Mouse (Mus musculus): ENCODE data around the gene Agmat. TPM values are rescaled to one million over a fixed set of nuclear protein-coding genes. Genes with fewer than 3 reads are reported as not detected.

Agmat gene
- polyA plus RNA-seq, 1 experiment from 2014 or later: not detected

GRCm38 (mm10) chr4:141786141-141786540, 39.7 kb downstream of the Agmat start:
- whole genome bisulfite sequencing: 89% methylated on average over 13 of the region's 13 CpGs

GRCm38 (mm10) chr4:141787046-141787445, 40.6 kb downstream of the Agmat start:
- peaks cover 4% of the 10 kb centered on the region; the same call in 1 of the 2 replicates for H3K4me1 ChIP-seq (ENCODE audit: control insufficient read depth, insufficient read depth, low read length)
- no peaks in the 10 kb centered on the region for H3K36me3 ChIP-seq (replicated peaks; ENCODE audit: control insufficient read depth, insufficient read depth, low read depth, low read length)

More at GRCm38 (mm10) chr4:141786141-141786540, 39.7 kb downstream of the Agmat start:
- Histone ChIP-seq H3K27me3 (ENCODE audit: control insufficient read depth, insufficient read depth, low read length) (no peaks in the 10 kb centered on the region), H3K9me3 (replicated peaks; ENCODE audit: control insufficient read depth, low read length) (no peaks in the 10 kb centered on the region), H3K9ac (replicated peaks; ENCODE audit: low read length) (no peak overlapping the region), H3K27ac (replicated peaks; ENCODE audit: low read depth, low read length) (no peak overlapping the region), H3K4me1 (ENCODE audit: control insufficient read depth, insufficient read depth, low read length) (peaks cover 4% of the 10 kb centered on the region; the same call in 1 of the 2 replicates), H3K4me3 (ENCODE audit: low read depth, low read length) (no peak overlapping the region), H3K4me2 (ENCODE audit: low read depth, low read length) (no peak overlapping the region), H3K36me3 (replicated peaks; ENCODE audit: control insufficient read depth, insufficient read depth, low read depth, low read length) (no peaks in the 10 kb centered on the region; the same call in 1 of the 2 replicates)
- no peak for ATAC-seq (replicated peaks; ENCODE audit: insufficient number of reproducible peaks, low FRiP score, low TSS enrichment, low read depth)
- DNase-seq (ENCODE audit: low spot score): no peak

GRCm38 (mm10) chr4:141787462-141787861, 41.0 kb downstream of the Agmat start:
- WGBS: 91% methylated on average over 7 of the region's 7 CpGs
- no peak overlapping the region for H3K4me3 ChIP-seq (ENCODE audit: low read depth, low read length)
- H3K36me3 ChIP-seq (replicated peaks; ENCODE audit: control insufficient read depth, insufficient read depth, low read depth, low read length): no peaks in the 10 kb centered on the region
- DNase-seq (ENCODE audit: low spot score): no peak
- peaks cover 4% of the 10 kb centered on the region; the same call in 1 of the 2 replicates for H3K4me1 ChIP-seq (ENCODE audit: control insufficient read depth, insufficient read depth, low read length)
- ATAC-seq (replicated peaks; ENCODE audit: insufficient number of reproducible peaks, low FRiP score, low TSS enrichment, low read depth): no peak
- no peak overlapping the region for H3K27ac ChIP-seq (replicated peaks; ENCODE audit: low read depth, low read length)
- H3K27me3 ChIP-seq (ENCODE audit: control insufficient read depth, insufficient read depth, low read length): no peaks in the 10 kb centered on the region
- no peak overlapping the region for H3K4me2 ChIP-seq (ENCODE audit: low read depth, low read length)
- H3K9me3 ChIP-seq (replicated peaks; ENCODE audit: control insufficient read depth, low read length): no peaks in the 10 kb centered on the region
- no peak overlapping the region for H3K9ac ChIP-seq (replicated peaks; ENCODE audit: low read length)

More at GRCm38 (mm10) chr4:141787046-141787445, 40.6 kb downstream of the Agmat start:
- no peak for ATAC-seq (replicated peaks; ENCODE audit: insufficient number of reproducible peaks, low FRiP score, low TSS enrichment, low read depth)
- Histone ChIP-seq H3K9ac (replicated peaks; ENCODE audit: low read length) (no peak overlapping the region), H3K27ac (replicated peaks; ENCODE audit: low read depth, low read length) (no peak overlapping the region), H3K27me3 (ENCODE audit: control insufficient read depth, insufficient read depth, low read length) (no peaks in the 10 kb centered on the region), H3K9me3 (replicated peaks; ENCODE audit: control insufficient read depth, low read length) (no peaks in the 10 kb centered on the region), H3K4me2 (ENCODE audit: low read depth, low read length) (no peak overlapping the region), H3K4me3 (ENCODE audit: low read depth, low read length) (no peak overlapping the region)
- DNase-seq (ENCODE audit: low spot score): no peak
- 85% methylated on average over 6 of the region's 6 CpGs for WGBS

GRCm38 (mm10) chr4:141789564-141790218, 43.2 kb downstream of the Agmat start:
- Histone ChIP-seq H3K36me3 (replicated peaks; ENCODE audit: control insufficient read depth, insufficient read depth, low read depth, low read length) (no peaks in the 10 kb centered on the region), H3K27me3 (ENCODE audit: control insufficient read depth, insufficient read depth, low read length) (no peaks in the 10 kb centered on the region), H3K9me3 (replicated peaks; ENCODE audit: control insufficient read depth, low read length) (no peaks in the 10 kb centered on the region), H3K4me3 (ENCODE audit: low read depth, low read length) (peak overlapping the region; percentile 96), H3K27ac (replicated peaks; ENCODE audit: low read depth, low read length) (0 out of 2 replicates have a peak overlapping the region, but pooled peaks have one; percentile 52), H3K4me1 (ENCODE audit: control insufficient read depth, insufficient read depth, low read length) (peaks cover 4% of the 10 kb centered on the region; the same call in 1 of the 2 replicates), H3K4me2 (ENCODE audit: low read depth, low read length) (peak overlapping the region; percentile 76), H3K9ac (replicated peaks; ENCODE audit: low read length) (peak overlapping the region; percentile 90)
- 0 out of 2 replicates have a peak, but pooled peaks have one; percentile 6 for ATAC-seq (replicated peaks; ENCODE audit: insufficient number of reproducible peaks, low FRiP score, low TSS enrichment, low read depth)
- peak; percentile 3 for DNase-seq (ENCODE audit: low spot score)
- 59% methylated on average over 3 of the region's 3 CpGs for WGBS

GRCm38 (mm10) chr4:141790524-141790990, 44.1 kb downstream of the Agmat start, which contains the start of gene Dnajc16:
Dnajc16 (minus strand) TSS chr4:141790931.
- WGBS: under 1% methylated on average over 36 of the region's 42 CpGs
- Histone ChIP-seq H3K36me3 (replicated peaks; ENCODE audit: control insufficient read depth, insufficient read depth, low read depth, low read length) (no peaks in the 10 kb centered on the region), H3K4me3 (ENCODE audit: low read depth, low read length) (peak within 1 kb of the TSS; percentile 96), H3K9me3 (replicated peaks; ENCODE audit: control insufficient read depth, low read length) (no peaks in the 10 kb centered on the region), H3K27me3 (ENCODE audit: control insufficient read depth, insufficient read depth, low read length) (no peaks in the 10 kb centered on the region), H3K4me1 (ENCODE audit: control insufficient read depth, insufficient read depth, low read length) (peaks cover 4% of the 10 kb centered on the region; the same call in 1 of the 2 replicates), H3K9ac (replicated peaks; ENCODE audit: low read length) (peak within 1 kb of the TSS; percentile 90), H3K4me2 (ENCODE audit: low read depth, low read length) (peak within 1 kb of the TSS; percentile 76), H3K27ac (replicated peaks; ENCODE audit: low read depth, low read length) (0 out of 2 replicates have a peak within 1 kb of the TSS, but pooled peaks have one; percentile 52)
- peak; percentile 92 for ATAC-seq (replicated peaks; ENCODE audit: insufficient number of reproducible peaks, low FRiP score, low TSS enrichment, low read depth)
- DNase-seq (ENCODE audit: low spot score): peak; percentile 99

GRCm38 (mm10) chr4:141791486-141791885, 45.0 kb downstream of the Agmat start:
- WGBS: 92% methylated on average over 7 of the region's 7 CpGs
- no peaks in the 10 kb centered on the region for H3K36me3 ChIP-seq (replicated peaks; ENCODE audit: control insufficient read depth, insufficient read depth, low read depth, low read length)
- ATAC-seq (replicated peaks; ENCODE audit: insufficient number of reproducible peaks, low FRiP score, low TSS enrichment, low read depth): no peak
- H3K27me3 ChIP-seq (ENCODE audit: control insufficient read depth, insufficient read depth, low read length): no peaks in the 10 kb centered on the region
- no peak overlapping the region for H3K9ac ChIP-seq (replicated peaks; ENCODE audit: low read length)
- no peak overlapping the region for H3K4me2 ChIP-seq (ENCODE audit: low read depth, low read length)
- no peak overlapping the region for H3K27ac ChIP-seq (replicated peaks; ENCODE audit: low read depth, low read length)
- peaks cover 4% of the 10 kb centered on the region; the same call in 1 of the 2 replicates for H3K4me1 ChIP-seq (ENCODE audit: control insufficient read depth, insufficient read depth, low read length)
- no peak overlapping the region for H3K4me3 ChIP-seq (ENCODE audit: low read depth, low read length)
- DNase-seq (ENCODE audit: low spot score): no peak
- no peaks in the 10 kb centered on the region for H3K9me3 ChIP-seq (replicated peaks; ENCODE audit: control insufficient read depth, low read length)

GRCm38 (mm10) chr4:141791951-141792350, 45.5 kb downstream of the Agmat start:
- Histone ChIP-seq H3K27me3 (ENCODE audit: control insufficient read depth, insufficient read depth, low read length) (no peaks in the 10 kb centered on the region), H3K9ac (replicated peaks; ENCODE audit: low read length) (no peak overlapping the region), H3K4me2 (ENCODE audit: low read depth, low read length) (no peak overlapping the region), H3K36me3 (replicated peaks; ENCODE audit: control insufficient read depth, insufficient read depth, low read depth, low read length) (no peaks in the 10 kb centered on the region), H3K9me3 (replicated peaks; ENCODE audit: control insufficient read depth, low read length) (no peaks in the 10 kb centered on the region), H3K4me1 (ENCODE audit: control insufficient read depth, insufficient read depth, low read length) (peaks cover 4% of the 10 kb centered on the region; the same call in 1 of the 2 replicates), H3K4me3 (ENCODE audit: low read depth, low read length) (no peak overlapping the region), H3K27ac (replicated peaks; ENCODE audit: low read depth, low read length) (no peak overlapping the region)
- no peak for DNase-seq (ENCODE audit: low spot score)
- no peak for ATAC-seq (replicated peaks; ENCODE audit: insufficient number of reproducible peaks, low FRiP score, low TSS enrichment, low read depth)
- WGBS: 87% methylated on average over 8 of the region's 8 CpGs
